Mouse (Mus musculus) lung, adult 2 months (tissue): Measurements from ENCODE around the gene Nop2.

ENCODE experiments used
- CTCF ChIP-seq: fragments of 200-500 bp; IDR thresholded peaks from 2 replicates; pipeline ENCODE4 v1.5.1; 2011; ENCODE audit warnings: mild to moderate bottlenecking, low read length, control low read depth; ENCODE audit not compliant: insufficient read depth
- POLR2A ChIP-seq: fragments of 200-500 bp; IDR thresholded peaks from 2 replicates; pipeline ENCODE4 v1.6.1; 2011; ENCODE audit warnings: low read depth, mild to moderate bottlenecking, control low read depth, low read length, borderline replicate concordance; ENCODE audit errors: extremely low read depth

GRCm38 (mm10) chr6:125155262-125155661, 23.6 kb downstream of the Nop2 start:
- TF ChIP-seq CTCF = no peak
- TF ChIP-seq POLR2A = no peak
